Mouse (Mus musculus) 3T3-L1 (cell line): ENCODE results near the gene Lbh.

Experiments used
- DNase-seq: peaks from one replicate; pipeline ENCODE4 v3.0.0-alpha.2; 2015; ENCODE audit warnings: low read depth, low spot score

Gene Lbh

DNA sequence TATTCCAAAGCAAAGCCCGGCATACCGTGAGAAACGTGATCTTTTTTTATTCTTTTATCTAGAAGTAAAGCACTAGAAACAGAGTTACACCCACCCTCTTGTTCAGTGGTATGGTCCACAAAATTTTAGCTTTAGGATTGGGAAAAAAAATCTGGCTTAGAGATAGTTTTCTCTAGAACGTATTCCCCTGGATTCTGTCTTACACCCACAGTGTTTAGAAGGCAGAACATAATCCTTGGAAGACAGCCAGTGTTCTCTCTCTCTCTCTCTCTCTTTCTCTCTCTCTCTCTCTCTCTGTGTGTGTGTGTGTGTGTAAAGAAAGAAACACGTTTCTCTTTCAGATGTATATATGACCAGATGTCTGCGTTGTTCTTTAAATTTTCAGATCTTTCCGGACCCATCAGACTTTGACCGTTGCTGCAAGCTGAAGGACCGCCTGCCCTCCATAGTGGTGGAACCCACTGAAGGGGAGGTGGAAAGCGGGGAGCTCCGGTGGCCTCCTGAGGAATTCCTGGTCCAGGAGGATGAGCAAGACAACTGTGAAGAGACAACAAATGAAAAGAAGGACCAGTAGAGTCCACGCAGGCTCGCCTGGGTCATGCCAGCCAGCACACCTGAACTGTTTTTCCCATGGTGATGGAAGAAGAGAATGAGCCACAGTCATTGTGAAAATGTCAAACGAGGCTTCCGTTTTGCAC lies 20.9 kb downstream of the Lbh start:
- no peak for DNase-seq

DNA sequence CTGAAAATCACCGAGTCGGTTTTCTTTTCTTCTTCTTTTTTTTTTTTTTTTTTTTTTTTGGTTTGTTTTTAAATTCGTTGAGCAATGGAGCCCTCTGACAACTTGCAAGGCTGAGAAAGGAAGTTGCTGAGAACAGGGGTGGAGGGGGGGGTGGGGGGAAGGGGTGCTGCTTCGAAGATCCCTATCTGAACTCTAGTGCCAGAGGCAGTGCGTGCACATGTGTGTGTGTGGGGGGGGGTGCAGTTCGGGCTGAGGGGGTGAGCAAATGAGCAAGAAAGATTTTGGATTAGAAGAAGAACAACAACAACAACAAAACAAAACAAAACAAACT lies 21.4 kb downstream of the Lbh start:
- no peak for DNase-seq

- DNase-seq = no peak
Measured at GRCm38 (mm10) chr17:72944368-72944767, 26.3 kb downstream of the Lbh start.

DNA sequence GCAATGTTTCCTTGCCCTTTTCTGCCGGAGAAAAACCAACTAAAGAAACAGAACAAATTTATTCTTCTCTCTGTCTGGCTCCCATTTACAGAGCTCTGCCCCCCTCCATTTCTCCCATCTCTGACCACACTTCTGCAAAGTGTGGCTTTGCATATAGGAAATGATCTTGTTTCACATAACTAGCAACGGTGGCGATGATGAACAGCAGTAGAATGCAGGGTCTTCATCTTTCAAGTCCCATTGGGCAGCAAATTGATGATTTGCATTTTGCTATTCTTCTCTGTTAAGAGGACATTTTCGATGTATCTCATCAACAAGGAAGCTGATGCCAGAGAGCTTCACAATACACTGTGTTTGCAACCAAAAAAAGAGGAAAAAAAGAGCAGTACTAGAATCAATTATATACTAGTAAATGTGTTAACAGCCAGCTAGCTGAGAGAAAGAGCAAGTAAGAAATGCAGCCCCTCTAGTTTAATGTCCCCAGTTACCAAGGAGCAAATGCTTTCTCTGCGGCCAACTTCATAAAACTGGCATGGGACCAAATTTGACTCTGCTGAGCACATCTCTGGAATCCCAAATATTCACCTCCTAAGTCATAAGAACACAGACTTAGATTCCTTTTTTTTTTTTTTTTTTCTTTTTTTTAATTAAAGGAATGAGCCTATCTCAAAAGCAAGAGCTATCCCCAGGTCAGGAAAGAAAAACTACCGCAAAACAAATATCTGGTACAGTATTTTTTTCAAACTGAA lies 29.2 kb downstream of the Lbh start:
- peak; percentile 60 for DNase-seq

DNA sequence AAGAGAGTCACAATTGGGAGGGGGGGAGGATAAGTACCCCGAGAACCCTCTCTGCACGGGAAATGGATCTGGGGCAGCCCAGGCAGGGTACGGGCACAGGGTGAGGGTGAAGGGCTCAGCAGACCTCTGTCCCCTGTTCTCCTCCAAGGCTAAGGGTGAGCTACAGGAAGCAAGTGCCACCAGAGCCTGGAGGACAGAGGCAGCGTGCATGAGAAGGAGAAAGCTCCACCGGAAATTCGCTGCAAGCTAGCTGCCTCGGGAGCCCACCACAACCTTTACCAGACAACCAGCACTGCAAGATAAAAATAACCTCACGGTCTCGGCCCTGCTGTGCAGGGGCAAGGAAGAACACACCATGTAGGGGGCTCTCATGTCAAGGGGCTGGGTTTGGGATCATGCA lies 30.0 kb downstream of the Lbh start:
- DNase-seq = no peak

DNA sequence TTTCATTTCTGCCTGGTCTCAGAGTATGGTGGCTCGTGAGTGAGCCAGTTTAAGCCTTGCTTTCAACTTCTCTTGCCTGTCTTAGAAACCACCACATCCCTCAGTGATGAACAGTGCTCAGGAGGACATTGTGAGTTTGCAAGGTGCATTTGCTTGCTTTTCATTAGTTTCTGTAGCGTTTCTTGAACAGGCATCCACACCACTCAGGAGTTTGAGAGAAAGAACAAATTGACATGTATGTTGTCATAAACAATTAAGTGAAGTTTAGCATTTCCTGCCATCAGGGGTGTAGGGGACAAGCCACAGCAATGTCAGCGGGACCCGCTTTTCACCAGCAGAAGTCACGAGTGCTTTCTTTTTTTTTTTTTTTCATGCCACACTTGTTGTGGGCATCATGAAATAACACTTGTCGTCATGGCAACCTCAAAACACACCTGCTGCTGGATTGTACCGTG lies 31.2 kb downstream of the Lbh start:
- DNase-seq = no peak

- no peak for DNase-seq
Measured at GRCm38 (mm10) chr17:72951331-72951730, 33.2 kb downstream of the Lbh start.

- no peak for DNase-seq
Measured at GRCm38 (mm10) chr17:72953811-72954685, 35.9 kb downstream of the Lbh start.

- peak; percentile 90 for DNase-seq
Measured at GRCm38 (mm10) chr17:72955534-72955933, 37.4 kb downstream of the Lbh start.

GRCm38 (mm10) chr17:72957016-72957415 lies 38.9 kb downstream of the Lbh start:
- DNase-seq = no peak

GRCm38 (mm10) chr17:72958886-72959285 lies 40.8 kb downstream of the Lbh start:
- DNase-seq = peak; percentile 82

- peak; percentile 86 for DNase-seq
Measured at GRCm38 (mm10) chr17:72959497-72960039, 41.5 kb downstream of the Lbh start.

- peak; percentile 38 for DNase-seq
Measured at GRCm38 (mm10) chr17:72960243-72960642, 42.1 kb downstream of the Lbh start.

DNA sequence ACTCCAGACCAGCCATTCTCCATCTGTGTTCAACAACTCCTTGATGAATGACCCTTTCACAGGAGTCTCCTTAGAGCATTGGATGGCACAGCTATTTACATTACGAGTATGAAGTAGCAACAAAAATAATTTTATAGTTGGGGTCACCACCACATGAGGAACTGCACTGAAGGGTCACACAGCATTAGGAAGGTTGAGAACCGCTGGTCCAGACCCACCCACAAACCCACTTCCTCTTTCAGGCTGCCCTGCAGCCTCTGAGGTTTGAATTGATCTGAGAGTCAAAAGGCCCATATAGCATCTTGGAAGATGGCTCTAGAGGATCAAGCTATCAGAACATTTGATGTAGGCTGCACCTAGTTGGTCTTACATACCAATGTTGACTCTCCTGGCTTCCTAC lies 42.8 kb downstream of the Lbh start:
- DNase-seq = no peak

GRCm38 (mm10) chr17:72961953-72962630 lies 44.0 kb downstream of the Lbh start:
- peak; percentile 65 for DNase-seq

- DNase-seq = no peak
Measured at GRCm38 (mm10) chr17:72965687-72966086, 47.6 kb downstream of the Lbh start.

DNA sequence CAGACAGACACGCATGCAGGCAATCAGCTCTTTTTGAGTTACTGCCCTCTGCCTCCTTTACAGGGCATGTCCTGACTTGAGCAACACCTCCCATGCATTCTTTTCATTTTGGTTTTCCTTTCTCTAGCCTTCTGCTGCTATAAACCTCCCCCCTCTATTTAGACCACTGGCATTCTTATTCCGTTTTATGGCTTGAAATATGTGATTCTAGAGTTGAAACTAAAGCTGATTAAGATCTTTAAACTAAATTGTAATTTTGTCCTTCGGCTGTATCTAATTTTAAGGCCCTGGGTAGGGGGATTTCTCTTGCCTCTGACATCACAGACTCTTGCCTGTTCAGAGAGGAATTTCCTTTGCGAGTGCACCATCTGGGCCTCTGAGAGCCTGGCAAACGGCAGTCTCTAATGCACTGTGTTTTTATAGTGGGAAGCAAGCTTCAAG lies 48.0 kb downstream of the Lbh start:
- peak; percentile 64 for DNase-seq

DNA sequence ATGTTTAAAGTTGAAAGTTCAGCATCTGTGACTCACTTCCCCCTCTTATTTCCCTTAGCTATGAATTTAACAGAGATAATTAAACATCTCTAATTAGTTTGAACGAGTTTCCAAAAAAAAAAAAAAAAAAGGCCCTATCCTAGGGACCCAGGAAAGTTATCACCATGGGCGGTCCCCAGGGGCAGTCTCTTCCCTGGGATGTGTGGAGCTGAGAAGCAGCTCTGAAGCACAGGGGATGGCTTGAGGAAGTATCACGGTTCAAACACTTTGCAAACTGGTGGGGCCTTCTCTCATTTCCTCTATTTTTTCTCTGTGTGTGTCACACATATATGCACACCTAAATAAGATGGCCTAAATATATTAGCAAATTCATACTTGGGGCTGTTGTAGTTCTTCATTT lies 48.8 kb downstream of the Lbh start:
- DNase-seq = no peak

- no peak for DNase-seq
Measured at GRCm38 (mm10) chr17:72967371-72968175, 49.5 kb downstream of the Lbh start.

- DNase-seq = peak; percentile 49
Measured at GRCm38 (mm10) chr17:72968666-72969065, 50.6 kb downstream of the Lbh start.
